Mouse (Mus musculus): ENCODE results near the gene Plin4.

GRCm38 (mm10) chr17:56079921-56080320, 29.7 kb downstream of the Plin4 start:
- TF ChIP-seq CTCF (IDR thresholded peaks at IDR 0.05; ENCODE audit: low read depth, low read length) (no peak), TAL1 (conservative IDR thresholded peaks at IDR 0.05; ENCODE audit: low read depth, low read length) (no peak)
